Mouse (Mus musculus) G1E (cell line): ENCODE measurements at regions not wholly inside any gene's neighbourhood (a gene's known extent, or its start where the extent isn't known, plus 50 kb on each side); places are given as distances from the start of the nearest gene placed in this dataset.

Source experiments
- CTCF ChIP-seq: IDR thresholded peaks from 2 replicates; pipeline ENCODE4 v1.5.1; 2012; ENCODE audit warnings: low read depth, low read length, inconsistent platforms, mixed read lengths
- GATA1 ChIP-seq: IDR thresholded peaks from 2 replicates; pipeline ENCODE4 v1.6.1; 2012; ENCODE audit warnings: borderline replicate concordance, low read length, inconsistent platforms, mixed read lengths
- GATA2 ChIP-seq: IDR thresholded peaks from 2 replicates; pipeline ENCODE4 v1.6.1; 2012; ENCODE audit warnings: low read depth, low read length, inconsistent platforms, borderline replicate concordance
- POLR2AphosphoS5 ChIP-seq: IDR thresholded peaks from 2 replicates; pipeline ENCODE4 v1.6.1; 2012; ENCODE audit warnings: low read depth, low read length, inconsistent platforms; ENCODE audit not compliant: insufficient replicate concordance
- TAL1 ChIP-seq: conservative IDR thresholded peaks from 2 replicates; pipeline ENCODE4 v1.6.1; 2012; ENCODE audit warnings: low read depth, low read length, inconsistent platforms, mixed read lengths

DNA sequence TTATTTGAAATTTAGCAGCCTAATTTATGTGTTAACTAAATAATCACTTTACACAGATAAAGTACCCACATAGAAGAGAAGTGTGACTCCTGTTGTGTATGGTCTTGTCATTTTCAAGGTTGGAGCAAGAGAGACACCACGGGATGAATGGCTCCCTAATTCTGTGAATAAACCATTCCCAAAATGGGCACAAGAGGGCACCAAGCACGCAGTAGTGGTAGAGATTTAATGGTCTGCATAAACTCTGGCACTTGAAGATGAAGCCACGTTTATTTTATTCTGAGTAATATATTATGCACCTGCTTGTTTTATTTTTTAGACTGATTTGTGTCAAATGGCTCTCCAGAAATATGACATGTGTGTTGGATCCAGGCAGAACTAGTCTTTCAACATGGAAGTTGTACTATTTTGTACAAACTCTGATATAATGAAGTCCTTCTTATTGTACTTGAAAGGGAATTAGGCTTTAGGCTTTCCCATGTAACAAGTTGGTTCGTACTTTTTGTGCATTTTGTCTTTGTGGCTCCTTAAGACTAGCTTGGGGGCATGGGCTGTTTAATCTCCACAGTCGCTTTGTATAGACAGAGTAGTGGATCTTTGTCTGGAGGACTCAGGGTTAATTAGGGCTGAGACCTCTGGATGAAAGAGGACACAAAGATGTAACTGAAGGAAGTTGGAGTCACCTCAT is 480.8 kb downstream of the Plcl1 start:
- TF ChIP-seq CTCF (no peak), GATA2 (no peak), TAL1 (no peak), POLR2AphosphoS5 (no peak), GATA1 (no peak)
